Comparison of ENCODE assay signal across 19 mouse cellular contexts in the genomic region with DNA sequence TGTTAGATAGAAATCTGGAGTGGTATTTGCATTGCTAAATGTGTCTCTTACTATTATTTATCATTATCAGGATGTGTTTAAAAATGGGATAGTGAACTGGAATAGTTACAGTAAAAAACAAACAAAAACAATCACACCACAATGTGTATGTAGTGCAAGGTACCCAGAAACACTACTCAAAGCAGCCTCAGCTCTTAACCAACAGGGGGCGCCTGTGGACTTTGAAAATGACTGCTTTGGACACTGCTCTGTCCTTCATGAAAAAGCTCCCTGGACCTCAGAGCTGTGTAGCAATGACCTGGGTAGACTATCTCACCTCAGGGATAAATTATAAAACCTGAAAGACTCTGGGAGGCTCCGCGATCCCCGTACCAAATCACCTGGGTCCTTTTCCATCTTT. TPM values are rescaled to one million over a fixed set of nuclear protein-coding genes. Genes with fewer than 3 reads are reported as not detected.
A peak's percentile ranks its signal among the peaks of the same experiment; 100 is the strongest.
DNase-seq lines count a peak whose midpoint lies in the region; ATAC-seq and TF ChIP-seq lines count a peak whose summit lies in the region.
"Had no signal": no experiment of that assay in that cellular context is flagged by ENCODE, and none has a peak within 500 bp of the region (broad histone marks: within the 10 kb centered on the region; RNA-seq: fewer than 3 reads in every experiment).

No protein-coding gene starts in this region.

- 0 out of 2 replicates have a peak, but pooled peaks have one; percentile 4 for TF ChIP-seq CTCF in midbrain, postnatal 0 days (IDR thresholded peaks at IDR 0.05)

- H3K4me3 ChIP-seq in kidney, embryonic 16.5 days (ENCODE audit: low read length): no peak overlapping the region
- no peak overlapping the region for H3K4me3 ChIP-seq in midbrain, postnatal 0 days (ENCODE audit: low read depth, low read length)
- no peak overlapping the region for H3K4me3 ChIP-seq in midbrain, embryonic 13.5 days (replicated peaks)
- H3K4me3 ChIP-seq in liver, embryonic 12.5 days: no peak overlapping the region
- H3K4me3 ChIP-seq: embryonic facial prominence, embryonic 13.5 days; liver, embryonic 15.5 days; neural tube, embryonic 12.5 days had no signal

- no peaks in the 10 kb centered on the region for H3K27me3 ChIP-seq in kidney, embryonic 16.5 days (ENCODE audit: insufficient read depth, low read length)
- no peaks in the 10 kb centered on the region for H3K27me3 ChIP-seq in midbrain, postnatal 0 days (ENCODE audit: insufficient read depth, low read length)
- no peaks in the 10 kb centered on the region for H3K27me3 ChIP-seq in midbrain, embryonic 13.5 days
- H3K27me3 ChIP-seq in liver, embryonic 12.5 days (replicated peaks): no peaks in the 10 kb centered on the region
- H3K27me3 ChIP-seq: embryonic facial prominence, embryonic 13.5 days; liver, embryonic 15.5 days; neural tube, embryonic 12.5 days had no signal

- no peaks in the 10 kb centered on the region for H3K9me3 ChIP-seq in kidney, embryonic 16.5 days (ENCODE audit: low read length)
- no peaks in the 10 kb centered on the region for H3K9me3 ChIP-seq in midbrain, postnatal 0 days (ENCODE audit: low read length)
- no peaks in the 10 kb centered on the region for H3K9me3 ChIP-seq in midbrain, embryonic 13.5 days
- no peaks in the 10 kb centered on the region for H3K9me3 ChIP-seq in liver, embryonic 12.5 days (replicated peaks)
- H3K9me3 ChIP-seq: embryonic facial prominence, embryonic 13.5 days; liver, embryonic 15.5 days; neural tube, embryonic 12.5 days had no signal

- DNase-seq in kidney, adult 9 months: peak; percentile 26
- DNase-seq in midbrain, postnatal 0 days (ENCODE audit: low spot score): no peak
- DNase-seq in R1 (ENCODE audit: low read depth, low spot score): peak; percentile 50
- no peak for DNase-seq in urinary bladder, postnatal 10 days (ENCODE audit: low spot score)
- DNase-seq: cerebellum, postnatal 25 days; gastrocnemius, postnatal 25 days; left cerebral cortex, postnatal 4 days; right cerebral cortex, postnatal 4 days had no signal

- WGBS in kidney, embryonic 16.5 days: 50% methylated on average over 4 of the region's 4 CpGs
- 55% methylated on average over 4 of the region's 4 CpGs for WGBS in midbrain, postnatal 0 days
- 42% methylated on average over 4 of the region's 4 CpGs for WGBS in midbrain, embryonic 13.5 days
- WGBS in liver, embryonic 12.5 days (ENCODE audit: insufficient replicate concordance): 52% methylated on average over 4 of the region's 4 CpGs

- no peaks in the 10 kb centered on the region for H3K36me3 ChIP-seq in kidney, embryonic 16.5 days (ENCODE audit: insufficient read depth, low read length)
- H3K36me3 ChIP-seq in midbrain, postnatal 0 days (ENCODE audit: insufficient read depth, low read length): no peaks in the 10 kb centered on the region
- H3K36me3 ChIP-seq in midbrain, embryonic 13.5 days: no peaks in the 10 kb centered on the region
- H3K36me3 ChIP-seq in liver, embryonic 12.5 days: no peaks in the 10 kb centered on the region
- H3K36me3 ChIP-seq: embryonic facial prominence, embryonic 13.5 days; liver, embryonic 15.5 days; neural tube, embryonic 12.5 days had no signal

- no peak overlapping the region for H3K27ac ChIP-seq in kidney, embryonic 16.5 days (ENCODE audit: low read length)
- H3K27ac ChIP-seq in midbrain, postnatal 0 days (ENCODE audit: low read depth, low read length): no peak overlapping the region
- H3K27ac ChIP-seq in midbrain, embryonic 13.5 days: no peak overlapping the region
- H3K27ac ChIP-seq in liver, embryonic 12.5 days: no peak overlapping the region
- H3K27ac ChIP-seq: embryonic facial prominence, embryonic 13.5 days; liver, embryonic 15.5 days; neural tube, embryonic 12.5 days had no signal

- ATAC-seq in kidney, embryonic 16.5 days (ENCODE audit: low FRiP score, low TSS enrichment): no peak
- no peak for ATAC-seq in midbrain, postnatal 0 days (ENCODE audit: low FRiP score)
- no peak for ATAC-seq in midbrain, embryonic 13.5 days
- ATAC-seq in liver, embryonic 12.5 days: no peak
- ATAC-seq: hindbrain, embryonic 16.5 days had no signal

- no peak overlapping the region for H3K9ac ChIP-seq in kidney, embryonic 16.5 days (replicated peaks; ENCODE audit: low read length)
- H3K9ac ChIP-seq in midbrain, postnatal 0 days (replicated peaks; ENCODE audit: low read length, poor library complexity, severe bottlenecking): no peak overlapping the region
- no peak overlapping the region for H3K9ac ChIP-seq in midbrain, embryonic 13.5 days (replicated peaks)
- H3K9ac ChIP-seq in liver, embryonic 12.5 days: no peak overlapping the region
- H3K9ac ChIP-seq: embryonic facial prominence, embryonic 13.5 days; liver, embryonic 15.5 days; neural tube, embryonic 12.5 days had no signal

- H3K4me1 ChIP-seq in kidney, embryonic 16.5 days (ENCODE audit: insufficient read depth, low read length): no peaks in the 10 kb centered on the region
- H3K4me1 ChIP-seq in midbrain, postnatal 0 days (ENCODE audit: insufficient read depth, low read length): no peaks in the 10 kb centered on the region
- H3K4me1 ChIP-seq in midbrain, embryonic 13.5 days (replicated peaks): no peaks in the 10 kb centered on the region
- H3K4me1 ChIP-seq in liver, embryonic 12.5 days: no peaks in the 10 kb centered on the region
- H3K4me1 ChIP-seq: embryonic facial prominence, embryonic 13.5 days; liver, embryonic 15.5 days; neural tube, embryonic 12.5 days had no signal

- no peak overlapping the region for H3K4me2 ChIP-seq in kidney, embryonic 16.5 days (replicated peaks; ENCODE audit: low read depth, low read length)
- no peak overlapping the region for H3K4me2 ChIP-seq in midbrain, postnatal 0 days (ENCODE audit: low read depth, low read length, poor library complexity, severe bottlenecking)
- no peak overlapping the region for H3K4me2 ChIP-seq in midbrain, embryonic 13.5 days (replicated peaks)
- H3K4me2 ChIP-seq in liver, embryonic 12.5 days: no peak overlapping the region
- H3K4me2 ChIP-seq: embryonic facial prominence, embryonic 13.5 days; heart, embryonic 11.5 days; liver, embryonic 15.5 days; neural tube, embryonic 12.5 days had no signal

RNA-seq across cellular contexts. Expression of gene Crnn, which starts 25.5 kb away (rescaled TPM):
- not detected in 2 replicates for polyA plus RNA-seq in kidney, embryonic 16.5 days (2015; fragmentation: Nextera tagmentation; extraction: Ambion mirVana)
- total RNA-seq in midbrain, postnatal 0 days (2014; rRNA removed): 0.33 TPM in 1 of 2 replicates, not detected in the other
- polyA plus RNA-seq in midbrain, postnatal 0 days (2015; fragmentation: Nextera tagmentation; extraction: Ambion mirVana): not detected in 2 replicates
- not detected in 2 replicates for polyA plus RNA-seq in midbrain, embryonic 13.5 days (2015; fragmentation: Nextera tagmentation; extraction: Ambion mirVana)
- polyA plus RNA-seq in liver, embryonic 12.5 days (2016; fragmentation: Nextera tagmentation; extraction: Ambion mirVana): not detected in 2 replicates
- total RNA-seq: gastrocnemius, postnatal 25 days; heart, postnatal 25 days; layer of hippocampus, postnatal 14 days; left cerebral cortex, postnatal 4 days; megakaryocyte, adult 5-6 weeks had no signal
- polyA plus RNA-seq: heart, embryonic 11.5 days; hindbrain, embryonic 16.5 days; liver, embryonic 15.5 days; neural tube, embryonic 12.5 days had no signal

RNA-seq across cellular contexts. Expression of gene Gm4858, which starts 50.5 kb away (rescaled TPM):
- polyA plus RNA-seq in kidney, embryonic 16.5 days (2015; fragmentation: Nextera tagmentation; extraction: Ambion mirVana): not detected in 2 replicates
- not detected in 2 replicates for total RNA-seq in midbrain, postnatal 0 days (2014; rRNA removed)
- not detected in 2 replicates for polyA plus RNA-seq in midbrain, postnatal 0 days (2015; fragmentation: Nextera tagmentation; extraction: Ambion mirVana)
- not detected in 2 replicates for polyA plus RNA-seq in midbrain, embryonic 13.5 days (2015; fragmentation: Nextera tagmentation; extraction: Ambion mirVana)
- polyA plus RNA-seq in liver, embryonic 12.5 days (2016; fragmentation: Nextera tagmentation; extraction: Ambion mirVana): not detected in 2 replicates
- total RNA-seq: gastrocnemius, postnatal 25 days; heart, postnatal 25 days; layer of hippocampus, postnatal 14 days; left cerebral cortex, postnatal 4 days; megakaryocyte, adult 5-6 weeks had no signal
- polyA plus RNA-seq: embryonic facial prominence, embryonic 13.5 days; heart, embryonic 11.5 days; hindbrain, embryonic 16.5 days; liver, embryonic 15.5 days; neural tube, embryonic 12.5 days had no signal

Comparison
In these comparisons a context has a peak if more than half of its experiments do, and no peak if none do; other contexts are left out.
1. DNase-seq: peak in kidney, adult 9 months (single experiment) and R1 (single experiment); none in midbrain, postnatal 0 days (single experiment) and urinary bladder, postnatal 10 days (single experiment).